Mouse (Mus musculus) stomach, embryonic 16.5 days (tissue): ENCODE data around the gene Xpo5. TPM values are rescaled to one million over a fixed set of nuclear protein-coding genes. Genes with fewer than 3 reads are reported as not detected.

Experiments used
- ATAC-seq: fragments of 200-750 bp; cut with Nextera tagmentation; 2 replicates; pipeline ENCODE4 v1.8.0; 2017; ENCODE audit warnings: moderate number of reproducible peaks, moderate TSS enrichment; ENCODE audit not compliant: insufficient read depth, low FRiP score
- H3K27ac ChIP-seq: fragments of 300-500 bp; sonication (generic); 2 replicates; pipeline ENCODE4 v1.5.1; 2014; ENCODE audit warnings: low read length
- H3K27me3 ChIP-seq: fragments of 300-500 bp; sonication (generic); 2 replicates; pipeline ENCODE4 v1.6.1; 2014; ENCODE audit warnings: low read length, control low read depth, mixed read lengths; ENCODE audit not compliant: control insufficient read depth, insufficient read depth
- H3K36me3 ChIP-seq: fragments of 300-500 bp; sonication (generic); 2 replicates; pipeline ENCODE4 v1.6.1; 2014; ENCODE audit warnings: low read length; ENCODE audit not compliant: control insufficient read depth, insufficient read depth
- H3K4me1 ChIP-seq: fragments of 300-500 bp; sonication (generic); 2 replicates; pipeline ENCODE4 v1.6.1; 2014; ENCODE audit warnings: low read length, control low read depth, mixed read lengths; ENCODE audit not compliant: control insufficient read depth, insufficient read depth
- H3K4me2 ChIP-seq: fragments of 300-500 bp; sonication (generic); 2 replicates; pipeline ENCODE4 v1.6.1; 2014; ENCODE audit warnings: low read depth, low read length, mixed read lengths
- H3K4me3 ChIP-seq: fragments of 300-500 bp; sonication (generic); replicated peaks from 2 replicates; pipeline ENCODE4 v1.5.1; 2014; ENCODE audit warnings: mild to moderate bottlenecking, low read length
- H3K9ac ChIP-seq: fragments of 300-500 bp; sonication (generic); 2 replicates; pipeline ENCODE4 v1.6.1; 2014; ENCODE audit warnings: low read length
- H3K9me3 ChIP-seq: fragments of 300-500 bp; sonication (generic); replicated peaks from 2 replicates; pipeline ENCODE4 v1.6.1; 2016; ENCODE audit warnings: low read length, control low read depth; ENCODE audit not compliant: control insufficient read depth
- WGBS: fragments of 180-500 bp; shearing (Covaris S2); extraction: QIAGEN DNeasy Blood & Tissue Kit; methylation state at CpG from one replicate; pipeline ENCODE4 v1.1.7; 2014; 5-methylcytosine and 5-hydroxymethylcytosine counted together
- polyA plus RNA-seq: library from polyadenylated mRNA; unstranded; fragments of >200 nt; fragmentation: Nextera tagmentation; extraction: Ambion mirVana; gene quantifications from 2 replicates; pipeline ENCODE4 v1.2.1, GENCODE M21; 2015

Gene Xpo5
- polyA plus RNA-seq, 1 experiment from 2014 or later: 32.7 TPM

- ATAC-seq: no peak
- H3K4me1 ChIP-seq: peaks cover 15% of the 10 kb centered on the region
- no peak overlapping the region for H3K27ac ChIP-seq
- no peak overlapping the region for H3K4me3 ChIP-seq
- H3K9me3 ChIP-seq: no peaks in the 10 kb centered on the region
- no peak overlapping the region for H3K4me2 ChIP-seq
- WGBS: 66% methylated on average over 10 of the region's 10 CpGs
- peaks cover 36% of the 10 kb centered on the region for H3K36me3 ChIP-seq
- no peak overlapping the region for H3K9ac ChIP-seq
- no peaks in the 10 kb centered on the region for H3K27me3 ChIP-seq
These were observed 42.0 kb downstream of the Xpo5 start for GRCm38 (mm10) chr17:46244579-46244978.

DNA sequence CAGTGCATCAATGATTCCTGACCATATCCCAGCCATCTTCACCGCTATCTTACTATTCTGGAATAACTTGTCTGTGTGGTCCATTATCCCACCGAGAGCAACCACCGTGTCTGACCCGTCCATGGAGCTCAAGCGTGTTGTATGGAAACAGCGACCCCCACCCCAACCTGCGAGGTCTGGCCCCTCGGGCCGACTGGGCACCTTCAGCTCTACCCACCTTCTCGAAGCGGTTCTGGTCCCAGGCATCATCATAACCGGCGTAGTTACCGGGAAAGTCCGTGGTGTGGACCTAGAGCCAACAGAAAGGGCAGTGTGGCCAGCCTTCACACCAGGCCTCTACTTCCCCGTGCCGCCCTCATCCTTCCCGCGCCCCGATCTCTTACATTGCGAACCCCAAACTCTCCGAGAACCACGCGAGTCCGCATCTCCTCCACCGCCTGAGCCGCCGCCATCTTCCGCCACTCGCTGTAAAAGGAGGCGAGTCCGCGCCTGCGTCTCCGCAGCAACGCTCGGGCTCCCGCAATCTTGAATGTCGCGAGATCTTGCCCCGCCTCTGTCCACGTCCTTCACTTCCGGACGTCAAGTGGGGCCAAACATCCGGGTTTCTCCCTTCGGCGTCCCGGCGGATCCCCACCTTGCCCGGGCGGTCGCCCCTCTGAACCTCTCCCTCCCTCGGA, 45.1 kb downstream of the Xpo5 start, which contains the start of the genes Polr1c and Yipf3:
Polr1c (minus strand) TSS at position 543 of the 677 bp plus-strand sequence.
Yipf3 (plus strand) TSS at position 569 of the 677 bp plus-strand sequence.
- Histone ChIP-seq H3K9ac (peak within 1 kb of the TSS; percentile 96), H3K4me2 (peak within 1 kb of the TSS; percentile 83), H3K27me3 (no peaks in the 10 kb centered on the region), H3K27ac (peak within 1 kb of the TSS; percentile 75), H3K4me3 (peak within 1 kb of the TSS; percentile 84), H3K9me3 (no peaks in the 10 kb centered on the region), H3K4me1 (peaks cover 15% of the 10 kb centered on the region), H3K36me3 (peaks cover 42% of the 10 kb centered on the region)
- peak; percentile 92 for ATAC-seq
- WGBS: under 1% methylated on average over 53 of the region's 53 CpGs

GRCm38 (mm10) chr17:46248189-46248522, 45.6 kb downstream of the Xpo5 start:
- peaks cover 37% of the 10 kb centered on the region for H3K36me3 ChIP-seq
- H3K9ac ChIP-seq: peak overlapping the region; percentile 96
- ATAC-seq: peak; percentile 31
- peak overlapping the region; percentile 83 for H3K4me2 ChIP-seq
- H3K9me3 ChIP-seq: no peaks in the 10 kb centered on the region
- peak overlapping the region; percentile 84 for H3K4me3 ChIP-seq
- WGBS: 0% methylated on average over 37 of the region's 37 CpGs
- H3K27me3 ChIP-seq: no peaks in the 10 kb centered on the region
- peaks cover 15% of the 10 kb centered on the region for H3K4me1 ChIP-seq
- H3K27ac ChIP-seq: peak overlapping the region; percentile 75

GRCm38 (mm10) chr17:46251174-46251573, 48.6 kb downstream of the Xpo5 start:
- Histone ChIP-seq H3K9me3 (no peaks in the 10 kb centered on the region), H3K9ac (no peak overlapping the region), H3K27ac (no peak overlapping the region), H3K4me3 (no peak overlapping the region), H3K27me3 (peaks cover 13% of the 10 kb centered on the region), H3K4me1 (peaks cover 23% of the 10 kb centered on the region), H3K4me2 (no peak overlapping the region), H3K36me3 (peaks cover 17% of the 10 kb centered on the region)
- 76% methylated on average over 7 of the region's 7 CpGs for WGBS
- ATAC-seq: no peak

DNA sequence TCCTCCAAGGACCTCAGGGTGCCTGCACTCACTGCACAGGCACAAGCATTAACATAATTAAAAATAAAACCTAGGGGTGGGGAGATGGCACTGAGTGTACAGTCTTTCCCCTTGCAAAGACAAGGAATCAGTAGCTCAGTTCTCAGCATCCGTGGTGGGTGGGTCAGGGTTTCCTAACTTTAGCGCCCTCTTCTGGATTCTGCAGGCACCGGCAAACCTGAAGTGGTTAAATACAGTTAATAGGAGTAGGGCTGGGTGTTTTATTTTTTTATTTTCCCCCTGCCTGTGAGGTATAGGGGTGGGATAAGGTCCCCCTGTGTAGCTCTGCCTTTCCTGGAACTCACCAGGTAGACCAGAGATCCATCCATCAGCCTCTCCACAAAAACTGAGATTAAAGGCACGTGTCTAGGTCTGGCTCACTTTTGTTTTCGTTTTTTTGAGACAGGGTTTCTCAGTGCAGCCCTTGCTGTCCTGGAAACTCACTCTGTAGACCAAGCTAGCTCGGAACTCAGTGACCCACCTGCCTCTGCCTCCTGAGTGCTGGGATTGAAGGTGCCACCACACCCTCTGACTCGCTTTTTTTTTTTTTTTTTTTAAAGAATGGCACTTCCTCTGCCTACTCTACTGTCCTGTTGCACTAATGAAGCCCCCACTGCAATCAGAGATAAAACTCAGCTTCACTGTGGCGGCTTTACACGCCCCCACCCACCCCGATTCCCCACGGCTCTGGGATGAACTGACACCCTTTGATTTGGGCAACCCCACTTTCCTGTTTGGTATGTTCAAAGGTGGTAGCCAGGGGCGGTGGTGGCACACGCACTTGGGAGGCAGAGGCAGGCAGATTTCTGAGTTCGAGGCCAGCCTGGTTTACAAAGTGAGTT, 50.2 kb downstream of the Xpo5 start:
- 52% methylated on average over 14 of the region's 14 CpGs for WGBS
- peaks cover 17% of the 10 kb centered on the region for H3K36me3 ChIP-seq
- no peak; the same call in 1 of the 2 replicates for ATAC-seq
- H3K27me3 ChIP-seq: peaks cover 13% of the 10 kb centered on the region
- H3K9me3 ChIP-seq: no peaks in the 10 kb centered on the region
- H3K4me3 ChIP-seq: peak overlapping the region; percentile 57
- H3K4me1 ChIP-seq: peaks cover 16% of the 10 kb centered on the region
- H3K27ac ChIP-seq: no peak overlapping the region
- H3K4me2 ChIP-seq: peak overlapping the region; percentile 97
- H3K9ac ChIP-seq: no peak overlapping the region

- peak; percentile 86 for ATAC-seq
- H3K36me3 ChIP-seq: peaks cover 21% of the 10 kb centered on the region
- 2% methylated on average over 48 of the region's 48 CpGs for WGBS
These were observed 51.0 kb downstream of the Xpo5 start, which contains the start of gene Lrrc73 for GRCm38 (mm10) chr17:46253452-46254084. Lrrc73 (plus strand) TSS chr17:46253531.

GRCm38 (mm10) chr17:46254106-46254505, 51.5 kb downstream of the Xpo5 start:
- Histone ChIP-seq H3K36me3 (peaks cover 23% of the 10 kb centered on the region), H3K4me2 (peak overlapping the region; percentile 97), H3K27ac (no peak overlapping the region), H3K9me3 (no peaks in the 10 kb centered on the region), H3K9ac (peak overlapping the region; percentile 68), H3K27me3 (peaks cover 13% of the 10 kb centered on the region), H3K4me3 (peak overlapping the region; percentile 57), H3K4me1 (peaks cover 10% of the 10 kb centered on the region; the same call in 1 of the 2 replicates)
- peak; percentile 3; the same call in 1 of the 2 replicates for ATAC-seq
- under 1% methylated on average over 53 of the region's 54 CpGs for WGBS

More at GRCm38 (mm10) chr17:46253452-46254084, 51.0 kb downstream of the Xpo5 start, which contains the start of gene Lrrc73:
- peaks cover 15% of the 10 kb centered on the region for H3K4me1 ChIP-seq
- peak within 1 kb of the TSS; percentile 68 for H3K9ac ChIP-seq
- H3K27me3 ChIP-seq: peaks cover 13% of the 10 kb centered on the region
- H3K27ac ChIP-seq: no peak within 1 kb of the TSS
- no peaks in the 10 kb centered on the region for H3K9me3 ChIP-seq
- peak within 1 kb of the TSS; percentile 57 for H3K4me3 ChIP-seq
- peak within 1 kb of the TSS; percentile 97 for H3K4me2 ChIP-seq

GRCm38 (mm10) chr17:46255147-46255546, 52.6 kb downstream of the Xpo5 start:
- ATAC-seq: no peak
- H3K27ac ChIP-seq: no peak overlapping the region
- WGBS: 34% methylated on average over 6 of the region's 6 CpGs
- H3K9me3 ChIP-seq: no peaks in the 10 kb centered on the region
- H3K4me3 ChIP-seq: no peak overlapping the region
- peaks cover 27% of the 10 kb centered on the region for H3K36me3 ChIP-seq
- H3K9ac ChIP-seq: no peak overlapping the region
- peaks cover 13% of the 10 kb centered on the region for H3K27me3 ChIP-seq
- peaks cover 8% of the 10 kb centered on the region; the same call in 1 of the 2 replicates for H3K4me1 ChIP-seq
- no peak overlapping the region for H3K4me2 ChIP-seq
